Mouse (Mus musculus) forebrain, embryonic 10.5 days (tissue): ENCODE measurements around the gene Selenok. TPM values are rescaled to one million over a fixed set of nuclear protein-coding genes. Genes with fewer than 3 reads are reported as not detected.

Source experiments
- DNase-seq: peaks from one replicate; pipeline ENCODE4 v3.0.0-alpha.2; 2017; ENCODE audit warnings: low spot score; ENCODE audit errors: extremely low spot score
- H3K27ac ChIP-seq: fragments of 300-500 bp; sonication (generic); 2 replicates; pipeline ENCODE4 v1.5.1; 2016; ENCODE audit warnings: mild to moderate bottlenecking
- H3K27me3 ChIP-seq: fragments of 300-500 bp; sonication (generic); 2 replicates; pipeline ENCODE4 v1.6.1; 2016; ENCODE audit warnings: mild to moderate bottlenecking; ENCODE audit not compliant: poor library complexity, severe bottlenecking
- H3K36me3 ChIP-seq: fragments of 300-500 bp; sonication (generic); replicated peaks from 2 replicates; pipeline ENCODE4 v1.6.1; 2016; ENCODE audit warnings: mild to moderate bottlenecking, moderate library complexity
- H3K4me1 ChIP-seq: fragments of 300-500 bp; sonication (generic); 2 replicates; pipeline ENCODE4 v1.6.1; 2016
- H3K4me3 ChIP-seq: fragments of 300-500 bp; sonication (generic); 2 replicates; pipeline ENCODE4 v1.5.1; 2016; ENCODE audit warnings: mild to moderate bottlenecking, moderate library complexity
- H3K9me3 ChIP-seq: fragments of 300-500 bp; sonication (generic); 2 replicates; pipeline ENCODE4 v1.6.1; 2016; ENCODE audit warnings: mild to moderate bottlenecking, moderate library complexity
- WGBS: fragments of 180-500 bp; shearing (Covaris S2); methylation state at CpG from one replicate; pipeline ENCODE4 v1.1.7; 2016; 5-methylcytosine and 5-hydroxymethylcytosine counted together
- microRNA-seq: library from miRNA; unstranded; fragments of <30 nt; microRNA quantifications from one replicate; pipeline ENCODE4, GENCODE M21; 2017
- polyA plus RNA-seq: library from polyadenylated mRNA; unstranded; fragments of >200 nt; fragmentation: Nextera tagmentation; extraction: Ambion mirVana; gene quantifications from 2 replicates; pipeline ENCODE4 v1.2.1, GENCODE M21; 2016

Gene Selenok
- polyA plus RNA-seq, 1 experiment from 2014 or later = 248 TPM

DNA sequence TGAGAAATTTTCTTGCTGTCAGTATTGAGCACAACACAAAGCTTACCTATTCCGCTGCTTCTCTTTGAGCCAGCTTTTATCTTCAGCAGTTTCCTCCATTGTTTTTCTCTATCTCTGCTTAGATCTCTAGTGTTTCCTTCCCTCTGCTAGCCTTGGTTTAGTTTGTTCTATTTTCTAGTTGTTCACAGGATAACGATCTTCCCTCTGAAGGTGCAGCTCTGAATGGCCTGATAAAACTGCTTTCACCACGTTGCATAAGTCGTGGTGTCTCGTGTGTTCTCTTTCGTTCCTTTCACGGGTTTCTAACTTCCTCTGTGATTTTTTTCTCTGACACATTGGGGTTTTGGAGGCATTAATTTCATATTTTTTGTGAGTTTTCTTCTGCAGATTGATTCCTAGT, 56.3 kb downstream of the Selenok start:
- H3K4me3 ChIP-seq = no peak overlapping the region
- no peak for DNase-seq
- WGBS = 67% methylated on average over 7 of the region's 7 CpGs
- peaks cover 6% of the 10 kb centered on the region; the same call in 1 of the 2 replicates for H3K4me1 ChIP-seq
- H3K36me3 ChIP-seq = no peaks in the 10 kb centered on the region
- no peaks in the 10 kb centered on the region for H3K9me3 ChIP-seq
- no peak overlapping the region for H3K27ac ChIP-seq
- H3K27me3 ChIP-seq = no peaks in the 10 kb centered on the region

Small RNAs within 50 kb of the gene (microRNA-seq; reads per million reads assigned to microRNA genes)
- 1.2 reads per million for gene Mir6947

Other genes with a start within 250 kb of the Selenok start
- gene Cacna2d3, start 246.4 kb upstream of the Selenok start, polyA plus RNA-seq = 0.88 and 0.90 TPM in 2 replicates
- gene Actr8, start 10.0 kb downstream of the Selenok start, polyA plus RNA-seq = 83.3 and 85.4 TPM in 2 replicates
- gene Il17rb, start 40.6 kb downstream of the Selenok start, polyA plus RNA-seq = 0.76 and 0.91 TPM in 2 replicates
- gene Chdh, start 40.7 kb downstream of the Selenok start, polyA plus RNA-seq = not detected in 2 replicates